Mouse (Mus musculus) cerebellum, adult 2 months (tissue): ENCODE measurements around the gene Mapk6. TPM values are rescaled to one million over a fixed set of nuclear protein-coding genes. Genes with fewer than 3 reads are reported as not detected.
"Not testable (repeated sequence)": the region's sequence is repeated elsewhere in the genome, so short reads cannot be mapped to it uniquely, and the experiment has no call there.

Experiments
- DNase-seq, 2 experiments: peaks; one replicate each; pipeline ENCODE4 v3.0.0; 2021
- H3K27ac ChIP-seq: fragments of 200-500 bp; 2 replicates; pipeline ENCODE4 v1.5.1; 2012; ENCODE audit warnings: low read length, control low read depth, inconsistent platforms; ENCODE audit not compliant: insufficient read depth
- H3K27me3 ChIP-seq: fragments of 200-500 bp; 2 replicates; pipeline ENCODE4 v1.6.1; 2012; ENCODE audit warnings: inconsistent platforms, mild to moderate bottlenecking, low read length, moderate library complexity; ENCODE audit not compliant: control insufficient read depth, insufficient read depth
- H3K4me1 ChIP-seq: fragments of 200-500 bp; 2 replicates; pipeline ENCODE4 v1.6.1; 2011; ENCODE audit warnings: low read length; ENCODE audit not compliant: control insufficient read depth, insufficient read depth
- H3K4me3 ChIP-seq: fragments of 200-500 bp; replicated peaks from 2 replicates; pipeline ENCODE3; 2011; ENCODE audit warnings: mild to moderate bottlenecking, low read depth, low read length, control low read depth; ENCODE audit not compliant: insufficient read depth
- CTCF ChIP-seq: fragments of 200-500 bp; IDR thresholded peaks from 2 replicates; pipeline ENCODE4 v1.5.1; 2011; ENCODE audit warnings: low read depth, mild to moderate bottlenecking, control low read depth, low read length, moderate library complexity, borderline replicate concordance; ENCODE audit not compliant: insufficient read depth
- POLR2A ChIP-seq: fragments of 200-500 bp; IDR thresholded peaks from 2 replicates; pipeline ENCODE4 v1.6.1; 2011; ENCODE audit warnings: low read length, control low read depth, borderline replicate concordance; ENCODE audit not compliant: insufficient read depth
- WGBS: fragments of 180-500 bp; shearing (Covaris S2); methylation state at CpG from one replicate; pipeline ENCODE4 v1.1.7; 2018; 5-methylcytosine and 5-hydroxymethylcytosine counted together
- polyA plus RNA-seq: library from polyadenylated mRNA; depleted of rRNA; stranded (reverse); fragments of >200 nt; gene quantifications from 2 replicates; pipeline ENCODE4 v1.2.3, GENCODE M21; 2012; rRNA removed

Gene Mapk6
- 71.3 and 76.0 TPM in 2 replicates for polyA plus RNA-seq

DNA sequence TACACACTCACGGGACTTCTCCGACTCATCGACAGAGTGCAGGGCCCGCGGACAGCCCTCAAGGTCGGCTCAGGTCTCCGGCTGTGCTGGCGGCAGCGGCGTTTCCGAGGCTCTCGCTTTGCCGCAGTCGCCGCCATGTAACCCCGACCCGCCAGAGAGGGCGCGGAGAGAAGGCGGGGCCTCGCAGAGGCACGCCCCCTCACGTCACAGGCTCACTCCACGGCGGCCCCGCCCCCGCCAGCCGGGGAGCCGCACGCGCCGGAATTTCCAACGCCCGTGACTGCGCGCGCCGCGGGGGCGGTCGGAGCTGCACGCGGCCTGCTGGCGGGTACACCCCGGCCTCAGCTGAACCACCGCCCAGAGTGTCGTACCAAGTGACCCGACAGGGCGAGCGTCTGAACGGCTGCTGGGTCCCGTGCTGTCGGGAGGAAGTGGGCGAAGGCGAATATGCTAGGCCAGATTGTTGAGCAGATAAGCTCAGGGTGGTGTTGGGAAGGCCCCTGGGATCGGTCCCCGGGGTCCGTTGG is at the start of gene Mapk6:
Gene Mapk6 (minus strand): TSS at position 154 of the 527 bp plus-strand sequence.
- peak; percentile 97 to 99 for DNase-seq
- peaks cover 11% of the 10 kb centered on the region for H3K4me1 ChIP-seq
- no peaks in the 10 kb centered on the region for H3K27me3 ChIP-seq
- H3K27ac ChIP-seq = peak within 1 kb of the TSS; percentile 66
- peak within 1 kb of the TSS; percentile 83 for H3K4me3 ChIP-seq
- under 1% methylated on average over 58 of the region's 58 CpGs for WGBS
- TF ChIP-seq POLR2A (peak; percentile 75), CTCF (no peak)

GRCm38 (mm10) chr9:75455684-75456083 is 45.9 kb upstream of the Mapk6 start:
- Histone ChIP-seq H3K27ac (no peak overlapping the region), H3K4me1 (no peaks in the 10 kb centered on the region), H3K4me3 (no peak overlapping the region), H3K27me3 (no peaks in the 10 kb centered on the region)
- TF ChIP-seq POLR2A = no peak
- TF ChIP-seq CTCF = no peak
- WGBS = 86% methylated on average over 10 of the region's 10 CpGs
- DNase-seq = no peak

GRCm38 (mm10) chr9:75453994-75454393 is 44.2 kb upstream of the Mapk6 start:
- TF ChIP-seq POLR2A = no peak
- no peak for TF ChIP-seq CTCF
- no peaks in the 10 kb centered on the region for H3K4me1 ChIP-seq
- H3K27ac ChIP-seq = no peak overlapping the region
- WGBS = 92% methylated on average over 2 of the region's 2 CpGs
- no peak overlapping the region for H3K4me3 ChIP-seq
- H3K27me3 ChIP-seq = no peaks in the 10 kb centered on the region
- no peak for DNase-seq

GRCm38 (mm10) chr9:75448021-75448420 is 38.2 kb upstream of the Mapk6 start:
- Histone ChIP-seq H3K4me1 (no peaks in the 10 kb centered on the region; the same call in 1 of the 2 replicates), H3K4me3 (no peak overlapping the region), H3K27ac (no peak overlapping the region), H3K27me3 (no peaks in the 10 kb centered on the region)
- TF ChIP-seq POLR2A (no peak), CTCF (no peak)
- DNase-seq = no peak
- WGBS = 51% methylated on average over 3 of the region's 3 CpGs

GRCm38 (mm10) chr9:75446574-75446973 is 36.8 kb upstream of the Mapk6 start:
- not testable (repeated sequence) for H3K4me3 ChIP-seq, H3K27ac ChIP-seq, H3K27me3 ChIP-seq, H3K4me1 ChIP-seq, DNase-seq
- 81% methylated on average over 10 of the region's 10 CpGs for WGBS

DNA sequence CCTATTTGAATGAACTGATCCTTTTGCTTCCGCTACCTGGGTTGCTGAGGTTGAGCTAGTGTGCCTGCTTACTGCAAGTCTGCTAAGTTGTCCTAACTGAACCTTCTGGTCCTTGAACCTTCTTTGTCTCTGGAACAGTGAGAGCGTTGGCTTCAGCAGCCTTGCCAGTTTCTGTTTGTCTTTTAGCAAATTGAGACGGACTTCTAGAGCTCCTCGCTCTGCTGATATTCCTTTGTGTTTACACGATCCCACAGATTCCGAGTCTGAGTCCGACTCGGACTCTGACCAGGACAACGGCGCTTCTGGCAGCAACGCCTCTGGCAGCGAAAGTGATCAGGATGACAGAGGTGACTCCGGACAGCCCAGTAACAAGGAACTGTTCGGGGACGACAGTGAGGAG is 35.2 kb upstream of the Mapk6 start:
- no peak for TF ChIP-seq POLR2A
- no peak for TF ChIP-seq CTCF
- no peaks in the 10 kb centered on the region; the same call in 1 of the 2 replicates for H3K4me1 ChIP-seq
- no peak for DNase-seq
- 86% methylated on average over 15 of the region's 15 CpGs for WGBS
- no peak overlapping the region for H3K4me3 ChIP-seq
- H3K27me3 ChIP-seq = no peaks in the 10 kb centered on the region
- H3K27ac ChIP-seq = no peak overlapping the region

DNA sequence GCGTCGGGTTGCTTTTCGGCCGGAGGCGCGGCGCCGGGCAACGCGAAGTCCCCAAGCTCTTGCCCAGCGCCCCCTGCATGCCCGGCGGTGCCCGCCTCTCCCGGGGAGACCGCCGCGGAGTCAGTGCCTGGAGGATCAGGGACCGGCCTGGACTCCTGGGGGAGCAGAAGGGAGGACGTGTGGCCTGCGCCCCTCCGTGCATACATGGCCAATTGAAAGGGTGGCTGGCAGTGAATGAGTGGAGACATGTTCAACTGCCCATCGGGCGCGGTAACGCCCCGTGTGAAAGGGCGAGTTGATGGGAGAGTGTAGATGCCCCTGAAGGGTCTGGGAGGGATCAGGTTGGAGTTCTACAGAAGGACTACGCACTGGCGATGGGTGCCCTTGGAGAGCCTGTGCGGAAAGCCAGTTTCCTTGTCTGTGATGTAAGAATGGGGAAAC is 31.9 kb upstream of the Mapk6 start:
- H3K27ac ChIP-seq = peak overlapping the region; percentile 6
- H3K4me3 ChIP-seq = peak overlapping the region; percentile 67
- TF ChIP-seq CTCF = no peak
- 0 out of 2 replicates have a peak, but pooled peaks have one; percentile 5 for TF ChIP-seq POLR2A
- whole genome bisulfite sequencing = 1% methylated on average over 31 of the region's 31 CpGs
- no peaks in the 10 kb centered on the region for H3K27me3 ChIP-seq
- H3K4me1 ChIP-seq = no peaks in the 10 kb centered on the region; the same call in 1 of the 2 replicates
- DNase-seq = no peak

- TF ChIP-seq POLR2A (peak; percentile 53), CTCF (no peak)
- peak within 1 kb of the TSS; percentile 67 for H3K4me3 ChIP-seq
- DNase-seq = peak; percentile 93 to 97
- H3K27ac ChIP-seq = peak within 1 kb of the TSS; percentile 60
- H3K4me1 ChIP-seq = no peaks in the 10 kb centered on the region; the same call in 1 of the 2 replicates
- WGBS = under 1% methylated on average over 43 of the region's 45 CpGs
- H3K27me3 ChIP-seq = no peaks in the 10 kb centered on the region
Measured at GRCm38 (mm10) chr9:75440796-75441666, 31.2 kb upstream of the Mapk6 start, which contains the start of gene Leo1. Gene Leo1 (plus strand): TSS chr9:75441524.
